ENCODE assay signal across 9 mouse cellular contexts in the genomic region with DNA sequence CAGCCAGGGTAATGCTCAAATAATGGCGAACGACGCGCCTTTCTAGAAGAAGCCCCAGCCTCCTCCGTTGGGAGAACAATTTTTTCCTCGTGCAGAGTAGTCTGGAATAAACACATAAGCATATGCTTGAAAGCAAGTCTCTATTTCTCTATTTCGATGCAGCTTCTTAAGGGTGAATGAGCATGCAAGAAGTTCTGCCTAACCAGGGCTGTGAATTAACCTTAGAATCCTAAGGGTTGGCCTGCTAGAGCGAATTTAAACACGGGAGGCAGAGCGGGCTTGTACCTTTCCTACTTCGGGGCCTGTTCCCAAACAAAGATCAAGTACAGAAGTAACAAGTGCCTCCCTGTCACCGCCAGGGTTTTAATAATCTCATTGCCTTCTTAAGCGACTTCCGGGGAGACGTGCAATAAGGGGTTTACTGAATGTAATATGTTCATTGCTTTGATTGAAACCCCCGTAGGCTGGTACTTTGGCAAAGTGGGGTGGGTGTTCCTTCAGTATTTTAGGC. TPM values are rescaled to one million over a fixed set of nuclear protein-coding genes. Genes with fewer than 3 reads are reported as not detected.
DNase-seq lines count a peak whose midpoint lies in the region; ATAC-seq lines count a peak whose summit lies in the region.
"Had no signal": no experiment of that assay in that cellular context is flagged by ENCODE, and none has a peak within 500 bp of the region (broad histone marks: within the 10 kb centered on the region; RNA-seq: fewer than 3 reads in every experiment).

No protein-coding gene starts in this region.

- H3K4me2 ChIP-seq in embryonic facial prominence, embryonic 13.5 days: peak overlapping the region; percentile 92
- peak overlapping the region; percentile 90 for H3K4me2 ChIP-seq in limb, embryonic 11.5 days (ENCODE audit: low read depth, severe bottlenecking)

- peak; percentile 49 for DNase-seq in kidney, adult 18-20 months
- DNase-seq in kidney, postnatal 10 days: no peak
- peak; percentile 59 for DNase-seq in limb, embryonic 11.5 days (ENCODE audit: low spot score)
- peak; percentile 40 for DNase-seq in retina, postnatal 1 day
- DNase-seq in thymus, postnatal 25 days: no peak
- DNase-seq in layer of hippocampus, adult 9-10 months (ENCODE audit: low spot score): no peak
- no peak for DNase-seq in frontal cortex, postnatal 25 days (ENCODE audit: low spot score in 2 of 2)

- no peaks in the 10 kb centered on the region for H3K36me3 ChIP-seq in embryonic facial prominence, embryonic 13.5 days
- no peaks in the 10 kb centered on the region for H3K36me3 ChIP-seq in limb, embryonic 11.5 days (ENCODE audit: control insufficient read depth, insufficient read depth, low read length)

- H3K27me3 ChIP-seq in embryonic facial prominence, embryonic 13.5 days: peaks cover 57% of the 10 kb centered on the region
- H3K27me3 ChIP-seq in limb, embryonic 11.5 days (ENCODE audit: control insufficient read depth, insufficient read depth, low read length): no peaks in the 10 kb centered on the region

- H3K9me3 ChIP-seq in embryonic facial prominence, embryonic 13.5 days: no peaks in the 10 kb centered on the region
- H3K9me3 ChIP-seq in limb, embryonic 11.5 days (ENCODE audit: control insufficient read depth, low read length): no peaks in the 10 kb centered on the region
- H3K9me3 ChIP-seq: megakaryocyte, embryonic 14.5 days had no signal

- no peak overlapping the region for H3K4me3 ChIP-seq in embryonic facial prominence, embryonic 13.5 days
- peak overlapping the region; percentile 77 for H3K4me3 ChIP-seq in limb, embryonic 11.5 days (ENCODE audit: low read depth, low read length)

- no peak overlapping the region for H3K9ac ChIP-seq in embryonic facial prominence, embryonic 13.5 days
- peak overlapping the region; percentile 98 for H3K9ac ChIP-seq in limb, embryonic 11.5 days (ENCODE audit: low read length)

- ATAC-seq in embryonic facial prominence, embryonic 13.5 days (ENCODE audit: insufficient number of reproducible peaks, insufficient read depth, low FRiP score, low TSS enrichment, low read depth): no peak
- no peak for ATAC-seq in limb, embryonic 11.5 days (ENCODE audit: insufficient number of reproducible peaks, low FRiP score, low TSS enrichment, low read depth)

- WGBS in embryonic facial prominence, embryonic 13.5 days: 17% methylated on average over 16 of the region's 16 CpGs
- WGBS in limb, embryonic 11.5 days: 6% methylated on average over 16 of the region's 16 CpGs

- peaks cover 34% of the 10 kb centered on the region for H3K4me1 ChIP-seq in embryonic facial prominence, embryonic 13.5 days
- peaks cover 32% of the 10 kb centered on the region for H3K4me1 ChIP-seq in limb, embryonic 11.5 days (ENCODE audit: control insufficient read depth, insufficient read depth, low read length)

- H3K27ac ChIP-seq in embryonic facial prominence, embryonic 13.5 days: no peak overlapping the region; the same call in 1 of the 2 replicates
- peak overlapping the region; percentile 100 for H3K27ac ChIP-seq in limb, embryonic 11.5 days (replicated peaks; ENCODE audit: low read depth, low read length)

RNA-seq across cellular contexts. Expression of gene Mecom, which starts 42.0 kb away (rescaled TPM):
- polyA plus RNA-seq in embryonic facial prominence, embryonic 13.5 days (2015; fragmentation: Nextera tagmentation; extraction: Ambion mirVana): 10.3 and 15.5 TPM in 2 replicates
- polyA plus RNA-seq in limb, embryonic 11.5 days (2014; fragmentation: Nextera tagmentation; extraction: Ambion mirVana): 218 and 228 TPM in 2 replicates

Comparison
In these comparisons a context has a peak if more than half of its experiments do, and no peak if none do; other contexts are left out.
1. DNase-seq: peak in kidney, adult 18-20 months (single experiment), limb, embryonic 11.5 days (single experiment) and retina, postnatal 1 day (single experiment); none in kidney, postnatal 10 days (single experiment), thymus, postnatal 25 days (single experiment), layer of hippocampus, adult 9-10 months (single experiment) and frontal cortex, postnatal 25 days (0 of 2).
2. RNA of gene Mecom, which starts 42.0 kb away (polyA plus RNA-seq): 218 to 228 TPM in limb, embryonic 11.5 days; 10.3 to 15.5 TPM in embryonic facial prominence, embryonic 13.5 days; every median in the first group is over 10 times any median in the second.